Mouse (Mus musculus): ENCODE results near the gene Glud1.

Glud1 gene

DNA sequence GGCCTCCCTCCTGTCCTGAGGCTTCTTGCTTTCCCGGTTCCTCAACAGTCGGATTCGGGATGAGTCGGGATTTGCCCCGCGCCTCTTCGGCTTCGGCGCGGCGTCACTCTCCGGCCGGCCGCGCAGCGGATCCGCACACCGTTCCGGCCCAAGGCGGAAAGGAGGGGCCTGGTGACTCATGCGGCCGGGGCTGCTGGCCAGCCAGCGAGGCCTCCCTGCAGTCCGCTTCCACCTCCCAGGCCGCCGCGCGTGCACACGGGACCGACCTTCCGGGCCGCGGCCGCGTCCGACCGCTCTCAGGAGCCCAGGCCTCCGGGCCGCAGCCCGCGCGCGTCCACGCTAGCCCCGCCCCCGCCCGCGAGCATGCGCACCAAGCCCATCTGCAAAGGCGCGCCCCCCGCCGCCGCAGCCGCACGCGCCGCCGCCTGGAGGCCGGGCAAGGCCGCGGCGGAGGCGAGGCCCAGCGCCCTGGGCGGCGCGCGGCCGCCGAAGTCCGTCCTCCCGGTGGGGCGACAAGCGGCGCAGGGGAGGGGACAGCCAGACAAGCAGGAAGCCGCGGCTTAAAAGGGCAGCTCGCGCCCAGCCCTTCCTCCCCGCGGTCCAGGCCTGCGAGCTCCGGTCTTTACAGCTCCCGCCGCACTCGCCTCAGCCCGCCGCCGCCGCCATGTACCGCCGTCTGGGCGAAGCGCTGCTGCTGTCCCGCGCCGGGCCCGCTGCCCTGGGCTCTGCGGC, at the start of gene Glud1, which contains the start of gene Shld2:
Gene Glud1 (plus strand): TSS at position 494 of the 732 bp plus-strand sequence.
Gene Shld2 (minus strand): TSS at position 260 of the 732 bp plus-strand sequence.
- in situ Hi-C loops (cut with MboI, MseI): no loop called here

DNA sequence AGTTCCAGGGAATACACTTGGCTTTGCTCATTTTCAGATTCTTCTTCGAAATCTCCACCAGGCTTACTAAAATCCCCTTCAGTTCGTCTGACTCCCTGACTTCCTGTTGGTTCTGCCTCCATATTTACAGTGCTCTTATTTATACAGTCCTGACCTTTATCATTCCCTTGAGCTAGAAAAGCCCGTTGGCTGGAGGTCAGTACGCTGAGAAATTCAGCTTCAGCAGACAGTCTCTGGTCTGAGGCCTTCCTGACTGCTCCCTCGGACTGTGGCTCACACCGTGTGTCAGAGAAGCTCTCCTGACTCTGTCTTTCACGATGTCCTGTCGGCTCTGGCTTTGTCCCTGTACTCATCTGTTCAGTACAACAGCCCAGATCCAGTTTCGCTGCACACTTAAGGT, 42.5 kb upstream of the Glud1 start:
- in situ Hi-C loops (cut with MboI, MseI): no loop called here

DNA sequence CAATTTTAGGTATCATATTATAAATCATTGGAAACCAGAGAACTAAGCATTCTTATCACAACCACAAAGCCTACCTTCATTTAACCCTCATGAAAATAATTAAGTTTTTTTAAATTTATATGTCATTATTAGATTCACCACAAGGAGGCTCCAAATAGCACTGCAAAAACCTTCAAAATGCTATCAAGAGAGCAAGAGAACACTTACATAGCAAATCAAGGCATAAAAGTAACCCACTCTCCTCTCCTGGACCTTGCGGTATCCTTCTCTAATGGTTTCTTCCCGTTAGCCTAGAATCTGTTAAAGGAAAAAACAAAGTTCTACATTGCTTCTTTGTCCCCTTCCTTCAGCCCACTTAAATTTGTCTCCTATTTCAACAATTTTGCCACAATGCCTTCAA, 37.2 kb upstream of the Glud1 start:
- in situ Hi-C loops (cut with MboI, MseI): no loop called here

DNA sequence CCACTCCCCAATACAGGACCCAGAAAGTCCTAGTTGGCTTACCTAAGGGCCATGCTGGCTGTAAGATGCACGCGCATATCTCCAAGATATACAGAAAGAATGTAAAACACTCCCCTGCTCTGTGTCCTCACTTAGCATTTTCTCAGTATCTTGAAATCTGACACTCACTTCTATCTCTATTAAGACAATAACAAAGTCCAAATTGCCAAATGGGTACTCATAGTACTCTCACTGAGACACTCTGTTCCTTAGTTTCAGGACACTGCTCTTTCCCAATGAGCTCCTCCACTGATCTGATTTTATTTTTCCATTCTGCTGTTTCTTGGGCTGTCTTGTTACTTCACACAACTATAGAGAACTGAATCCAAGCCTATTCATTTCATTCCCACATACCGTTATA, 36.4 kb upstream of the Glud1 start:
- in situ Hi-C loops (cut with MboI, MseI): no loop called here

DNA sequence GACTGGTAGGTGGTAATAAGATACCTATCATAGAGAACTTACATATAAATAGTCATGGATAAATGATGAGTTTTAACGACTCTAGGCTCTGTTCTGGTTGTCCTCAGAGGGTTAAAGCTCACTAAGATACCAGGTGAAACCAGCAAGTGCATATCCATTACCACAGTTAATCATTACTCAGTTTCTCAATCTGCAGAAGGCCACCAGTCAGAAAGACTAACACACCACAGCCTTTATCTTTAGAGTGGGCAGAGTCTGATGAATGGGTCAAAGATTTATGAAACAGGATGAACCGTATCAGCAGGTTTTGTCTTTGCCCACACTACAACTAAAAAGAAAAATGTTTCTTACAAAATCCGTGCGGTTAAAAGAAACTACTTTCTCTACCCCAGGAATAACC, 35.3 kb upstream of the Glud1 start:
- in situ Hi-C loops (cut with MboI, MseI): no loop called here

DNA sequence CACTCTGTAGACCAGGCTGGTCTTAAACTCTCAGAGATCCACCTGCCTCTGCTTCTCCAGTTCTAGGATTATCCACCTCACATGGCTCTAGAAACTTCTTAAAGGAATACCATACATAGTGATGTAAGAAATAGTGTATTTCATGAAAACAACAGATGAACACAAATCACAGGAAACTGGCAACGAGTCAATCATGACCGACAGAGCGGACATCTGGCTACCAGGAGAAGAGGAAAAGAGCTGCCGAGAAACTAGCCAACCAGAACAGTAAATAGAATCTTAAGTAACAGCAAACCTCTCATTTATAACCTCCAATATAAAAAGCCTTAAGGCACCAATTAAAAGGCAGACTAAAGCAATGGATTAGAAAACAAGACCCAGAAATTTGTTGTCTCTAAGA, 30.8 kb upstream of the Glud1 start:
- in situ Hi-C loops (cut with MboI, MseI): no loop called here

DNA sequence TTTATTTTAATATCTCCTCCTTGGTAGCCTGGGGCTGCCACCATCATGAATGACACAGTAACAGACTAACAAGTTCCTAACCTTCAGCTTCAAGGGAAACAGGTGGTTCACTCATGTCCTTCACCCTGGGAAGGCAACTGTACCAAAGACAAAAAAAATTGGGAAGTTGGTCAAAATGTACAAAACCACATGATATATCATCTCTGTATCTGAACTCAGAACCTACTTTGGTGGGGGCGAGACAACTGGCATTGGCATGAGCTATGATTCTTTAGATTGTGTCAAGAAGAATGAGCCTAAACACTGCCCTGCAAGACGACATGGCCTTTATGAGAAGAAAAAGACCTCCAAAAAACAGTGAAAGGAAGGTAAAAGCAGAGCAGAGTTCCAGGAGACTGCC, 29.7 kb upstream of the Glud1 start:
- in situ Hi-C loops (cut with MboI, MseI): no loop called here

DNA sequence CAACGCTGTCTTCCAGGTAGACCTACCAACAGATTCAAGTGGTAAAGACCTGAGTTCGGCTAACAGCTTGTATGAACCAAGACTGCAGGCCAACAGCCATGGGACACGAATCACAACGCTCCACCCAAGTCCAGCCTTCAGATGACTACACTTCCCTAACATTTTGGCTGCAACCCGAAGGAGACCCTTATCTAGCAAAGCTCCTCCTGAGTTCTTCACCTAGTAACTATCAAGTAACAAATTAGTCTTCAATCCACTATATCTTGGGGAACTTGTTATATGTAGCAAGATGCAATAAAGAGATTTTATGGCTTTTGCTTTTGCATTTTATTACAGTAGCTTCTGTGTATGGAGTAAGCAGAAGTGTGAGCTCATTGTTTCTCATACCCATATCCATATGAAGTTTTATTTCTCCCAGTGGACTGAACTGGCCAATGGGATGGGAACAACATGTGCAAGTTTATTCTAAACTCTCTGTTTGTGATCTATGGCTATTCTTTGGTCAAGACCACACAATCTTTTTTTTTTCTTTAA, 28.7 kb upstream of the Glud1 start:
- in situ Hi-C loops (cut with MboI, MseI): no loop called here

DNA sequence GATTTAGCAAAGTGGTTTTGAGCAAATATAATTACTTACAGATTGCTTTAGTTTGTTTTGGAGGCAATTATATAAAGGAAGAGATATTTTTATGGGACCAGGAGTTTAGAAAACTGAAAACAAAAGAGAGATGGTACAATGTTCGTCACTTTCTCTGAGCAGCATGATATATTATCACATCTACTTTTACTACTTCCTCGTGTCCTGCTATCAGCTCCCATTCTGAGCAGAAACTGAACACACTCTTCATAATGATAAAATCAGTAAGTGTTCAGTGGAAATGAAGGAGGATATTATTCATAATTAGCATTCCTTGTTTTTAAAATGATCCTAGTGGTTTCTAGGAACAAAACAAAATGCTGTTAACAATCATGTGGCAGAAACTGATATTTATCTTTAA, 22.1 kb upstream of the Glud1 start:
- in situ Hi-C loops (cut with MboI, MseI): no loop called here

DNA sequence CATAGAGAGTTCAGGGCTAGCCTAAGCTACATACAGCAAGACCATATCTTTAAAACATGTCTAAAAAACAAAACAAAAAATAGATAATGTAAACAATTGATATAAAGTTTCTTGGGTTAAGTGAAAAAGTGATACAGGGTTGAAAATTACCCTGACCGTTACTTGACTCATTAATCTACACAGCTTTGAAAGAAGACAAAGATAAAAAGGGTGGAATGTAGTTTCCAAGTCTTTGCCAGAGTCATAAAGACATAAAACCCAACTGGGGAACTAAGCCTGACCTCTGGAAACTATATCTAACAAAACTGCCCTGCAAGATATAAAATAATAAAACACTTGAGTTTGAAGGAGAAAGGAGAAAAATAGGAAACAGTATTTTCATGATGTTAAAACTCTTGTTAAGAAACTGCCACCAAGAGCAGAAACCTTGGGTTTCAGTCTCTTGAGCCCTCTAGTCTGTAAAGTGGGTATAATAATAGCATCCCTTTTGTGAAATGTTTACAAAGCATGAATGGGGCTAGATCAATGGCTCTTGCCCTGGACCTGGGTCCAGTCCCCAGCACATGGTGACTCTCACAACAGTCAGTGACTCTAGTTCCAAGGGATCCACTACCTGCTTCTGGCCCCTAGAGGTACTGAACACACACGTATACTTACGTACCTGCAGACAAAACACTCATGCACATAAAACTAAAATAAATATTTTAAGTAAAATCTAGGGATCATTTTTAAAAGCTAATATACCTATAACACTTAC, 21.1 kb upstream of the Glud1 start:
- in situ Hi-C loops (cut with MboI, MseI): no loop called here

DNA sequence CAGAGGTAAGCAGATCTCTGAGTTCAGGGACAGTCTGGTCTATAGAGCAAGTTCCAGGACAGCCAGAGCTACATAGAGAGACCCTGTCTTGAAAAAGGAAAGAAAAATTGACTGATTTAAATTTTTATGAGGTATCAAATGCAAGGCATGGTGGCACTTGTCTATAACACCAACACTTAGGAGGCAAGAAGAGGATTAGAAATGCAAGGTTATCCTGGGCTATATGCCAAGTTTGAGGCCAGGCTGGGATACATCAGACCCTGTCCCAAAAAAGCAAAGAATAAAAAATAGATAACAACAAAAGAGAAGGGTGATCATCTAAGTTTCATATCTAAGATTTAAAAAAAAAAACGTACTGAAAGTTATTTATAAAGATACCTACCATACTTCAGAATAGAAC, 20.3 kb upstream of the Glud1 start:
- in situ Hi-C loops (cut with MboI, MseI): no loop called here

DNA sequence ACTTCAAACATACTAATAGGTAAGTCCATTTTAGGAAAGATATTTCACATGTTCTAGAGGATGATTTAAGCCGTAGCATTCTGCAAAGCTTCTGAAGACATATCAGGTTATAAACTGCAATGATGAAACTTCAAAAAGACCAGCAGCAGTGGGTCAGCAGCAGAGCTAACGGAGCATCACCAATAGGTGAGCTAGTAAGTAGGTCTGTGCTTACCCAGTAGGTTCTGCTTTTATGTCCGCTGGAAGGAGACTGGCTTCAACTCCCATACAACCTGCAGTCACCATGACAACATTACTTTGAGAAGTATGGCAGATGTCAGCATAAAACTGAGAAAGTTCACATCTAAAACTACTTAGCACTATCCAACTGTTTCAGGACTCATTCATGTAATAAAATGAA, 16.9 kb upstream of the Glud1 start:
- in situ Hi-C loops (cut with MboI, MseI): no loop called here

DNA sequence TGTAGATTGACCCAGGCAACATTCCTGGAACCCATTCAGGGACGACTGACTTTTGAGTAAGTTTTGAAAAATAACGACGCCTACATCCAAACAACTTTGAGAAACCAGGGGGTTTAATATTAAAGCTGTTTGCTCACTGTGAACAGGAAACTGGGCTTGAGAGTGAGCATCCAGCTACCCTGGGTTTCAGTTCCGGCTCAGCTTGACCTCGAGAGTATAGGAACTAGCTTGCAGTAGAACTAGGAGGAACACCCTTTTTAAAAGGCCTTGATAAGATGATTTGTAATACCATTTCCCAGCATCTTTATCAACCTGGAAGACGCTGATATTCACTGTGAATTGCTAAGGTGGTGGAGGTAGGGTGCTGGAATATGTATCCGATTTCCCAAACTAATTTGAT, 14.2 kb upstream of the Glud1 start:
- in situ Hi-C loops (cut with MboI, MseI): no loop called here

DNA sequence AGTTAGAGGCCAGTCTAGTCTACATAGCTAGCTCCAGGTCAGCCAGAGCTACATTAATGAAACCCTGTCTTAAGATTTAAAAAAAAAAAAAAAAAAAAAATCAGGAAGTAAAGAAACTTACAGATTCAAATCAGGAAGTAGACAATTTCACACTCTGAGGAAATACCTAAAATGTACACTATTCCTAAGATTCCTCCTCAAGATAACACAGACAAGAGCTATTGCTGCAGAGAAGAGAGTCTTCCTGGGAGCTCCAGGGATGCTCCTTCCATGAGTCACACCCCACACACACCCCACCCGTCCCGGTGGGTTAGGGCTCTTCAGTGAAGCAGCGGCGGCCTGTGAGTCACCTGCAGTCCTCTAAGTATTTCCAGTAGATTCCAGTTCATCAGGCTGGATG, 13.5 kb upstream of the Glud1 start:
- in situ Hi-C loops (cut with MboI, MseI): no loop called here

DNA sequence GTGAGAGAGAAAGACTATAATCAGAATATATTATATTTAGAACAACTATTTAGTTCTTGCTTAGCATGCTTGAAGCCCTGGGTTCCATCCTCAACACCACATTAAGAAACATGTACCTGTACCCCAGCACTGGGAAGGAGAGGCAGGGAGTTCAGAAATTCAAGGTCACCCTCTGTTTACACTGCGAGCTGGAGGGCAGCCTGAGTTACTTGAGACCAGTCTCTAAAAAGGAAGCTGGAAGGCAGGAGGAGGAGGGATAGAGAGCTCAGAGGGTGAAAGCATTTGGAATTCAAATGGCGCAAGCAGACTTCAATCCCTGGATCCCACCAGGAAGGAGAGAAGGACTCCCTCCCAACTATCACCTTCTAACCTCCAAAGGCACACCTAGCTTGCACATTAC, 12.9 kb upstream of the Glud1 start:
- in situ Hi-C loops (cut with MboI, MseI): no loop called here

DNA sequence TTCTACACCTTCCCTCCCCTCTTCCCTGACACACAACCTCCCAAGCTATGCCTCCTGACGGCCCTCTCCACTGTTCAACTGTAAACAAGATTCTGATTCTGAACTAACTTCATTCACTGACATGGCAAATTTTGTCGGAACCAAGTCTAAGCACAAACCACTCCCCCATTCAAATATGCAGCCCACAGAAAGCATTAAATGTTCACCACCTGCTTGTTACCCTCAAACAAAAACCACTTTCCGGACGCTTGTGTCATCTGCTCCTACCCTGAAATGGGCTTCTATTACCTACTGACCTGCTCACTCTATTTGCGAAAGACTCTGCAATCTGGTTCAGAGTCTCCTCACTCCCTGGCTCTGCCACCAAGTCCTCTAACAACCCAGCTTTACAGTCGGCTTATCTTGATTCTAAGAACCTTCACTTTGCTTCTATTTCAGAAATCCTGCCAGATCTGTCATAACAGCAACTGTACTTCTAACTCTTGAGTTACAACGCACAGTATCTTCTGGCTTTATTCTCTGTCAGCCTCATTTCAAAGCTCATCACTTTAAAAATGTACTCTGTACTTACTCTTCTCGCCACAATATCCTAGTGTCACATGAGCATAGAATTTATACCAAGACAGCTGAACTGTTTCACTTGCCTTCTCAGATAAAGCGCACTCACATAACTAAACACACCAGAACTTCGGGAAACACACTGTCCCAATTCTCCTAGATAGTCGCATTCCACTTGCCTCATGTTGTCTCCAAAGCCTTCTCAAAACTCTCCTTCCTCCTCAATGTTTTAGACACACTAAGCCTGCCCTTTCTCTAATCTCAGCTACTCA, 11.4 kb upstream of the Glud1 start:
- in situ Hi-C loops (cut with MboI, MseI): no loop called here

DNA sequence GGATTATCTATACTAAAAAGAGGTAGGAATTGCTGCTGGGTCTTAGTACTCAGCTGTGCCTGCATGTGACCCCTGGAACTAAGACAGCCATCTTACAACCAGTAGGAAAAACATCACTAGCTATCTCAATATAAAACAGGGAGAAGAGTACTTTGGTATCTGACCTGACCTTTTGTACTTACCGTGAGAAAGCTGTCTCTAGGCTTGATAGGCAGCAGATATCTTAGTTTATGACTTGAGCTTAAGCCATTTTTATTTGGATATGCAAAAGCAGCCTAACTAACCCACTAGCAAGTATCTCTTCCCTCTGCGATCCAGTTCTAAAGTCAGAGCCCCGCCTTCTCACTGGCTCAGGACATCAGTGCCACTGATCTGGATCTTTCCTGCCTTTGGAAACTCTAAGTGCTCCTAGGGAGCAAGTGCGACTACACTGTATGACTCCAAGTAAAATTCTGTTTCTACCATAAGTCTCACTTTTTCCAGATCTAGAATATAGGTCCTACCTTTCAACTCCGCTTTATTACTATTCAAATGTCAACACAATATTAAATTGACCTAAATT, 7.8 kb upstream of the Glud1 start:
- in situ Hi-C loops (cut with MboI, MseI): no loop called here

DNA sequence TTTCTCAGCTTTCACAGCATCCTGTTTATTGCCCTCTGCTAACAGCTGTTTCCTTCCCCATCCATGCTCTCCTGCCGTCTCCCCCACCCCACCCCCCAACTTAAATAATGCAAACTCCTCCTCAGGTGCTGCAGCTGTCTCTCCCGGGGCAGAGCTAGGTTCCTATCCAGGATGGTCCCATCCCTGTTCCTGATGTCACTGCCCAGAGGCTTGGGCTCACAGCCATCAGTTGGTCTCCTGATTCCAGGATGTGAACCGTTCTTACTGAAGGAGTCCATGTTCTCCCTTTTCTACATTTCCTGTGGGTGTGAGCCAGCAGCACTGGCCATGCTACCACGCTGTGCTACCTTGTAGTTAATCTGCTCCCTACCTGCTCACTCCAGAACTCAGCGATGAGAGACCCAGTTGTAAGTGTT, 7.3 kb upstream of the Glud1 start:
- in situ Hi-C loops (cut with MboI, MseI): no loop called here

DNA sequence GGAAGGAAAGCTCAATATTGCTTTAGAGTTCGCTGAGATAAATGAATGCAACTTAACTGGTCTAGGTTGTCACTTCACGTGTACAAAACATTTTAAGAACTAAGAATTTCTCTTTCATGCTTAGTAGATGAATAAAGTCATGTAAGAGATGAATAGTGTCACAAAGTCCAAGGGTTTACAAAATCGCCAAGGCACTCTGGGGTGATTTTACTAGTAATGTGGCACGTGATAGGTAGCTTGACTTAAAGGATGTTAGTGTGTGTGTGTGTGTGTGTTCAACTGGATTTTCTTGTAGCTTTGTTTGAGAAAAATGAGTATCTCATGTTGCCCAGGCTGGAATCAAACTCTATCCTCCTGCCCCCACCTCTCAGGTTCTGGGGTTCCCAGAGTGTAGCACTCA, 1.3 kb upstream of the Glud1 start:
- in situ Hi-C loops (cut with MboI, MseI): no loop called here

DNA sequence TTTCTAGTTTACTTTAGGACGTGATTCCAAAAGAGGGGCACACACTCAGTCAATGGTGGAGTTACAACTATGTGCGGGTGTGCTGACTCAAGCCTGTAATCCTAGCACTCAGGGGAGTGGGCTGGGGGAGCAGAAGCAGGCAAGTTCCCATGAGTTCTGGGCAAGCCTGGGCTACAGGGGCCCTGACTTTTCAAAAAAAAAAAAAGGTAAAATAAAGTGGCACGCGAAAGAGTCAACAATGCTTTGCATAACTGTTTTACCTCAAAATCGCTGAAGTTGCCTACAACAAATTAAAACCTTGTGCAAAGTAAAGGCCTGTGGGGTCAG, 657 bp upstream of the Glud1 start:
- in situ Hi-C loops (cut with MboI, MseI): no loop called here

DNA sequence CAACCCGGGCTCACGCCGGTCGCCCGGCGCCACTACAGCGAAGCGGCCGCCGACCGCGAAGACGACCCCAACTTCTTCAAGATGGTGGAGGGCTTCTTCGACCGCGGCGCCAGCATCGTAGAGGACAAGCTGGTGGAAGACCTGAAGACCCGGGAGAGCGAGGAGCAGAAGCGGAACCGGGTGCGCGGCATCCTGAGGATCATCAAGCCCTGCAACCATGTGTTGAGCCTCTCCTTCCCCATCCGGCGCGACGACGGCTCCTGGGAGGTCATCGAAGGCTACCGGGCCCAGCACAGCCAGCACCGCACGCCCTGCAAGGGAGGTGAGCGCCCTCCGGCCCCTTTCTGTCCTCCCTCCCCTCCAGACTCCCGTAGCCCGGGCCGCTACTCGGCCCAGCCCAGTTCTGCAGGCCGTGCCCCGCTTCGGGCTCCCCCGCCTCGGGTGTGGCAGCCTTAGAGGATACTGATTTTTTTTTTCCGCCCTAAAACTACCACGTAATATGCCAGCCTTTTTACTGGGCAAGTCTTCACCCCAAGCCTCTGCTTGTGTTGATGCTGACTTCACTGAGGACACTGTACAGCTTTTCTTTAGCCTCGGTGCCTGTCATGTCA, 599 bp downstream of the Glud1 start:
- in situ Hi-C loops (cut with MboI, MseI): no loop called here

DNA sequence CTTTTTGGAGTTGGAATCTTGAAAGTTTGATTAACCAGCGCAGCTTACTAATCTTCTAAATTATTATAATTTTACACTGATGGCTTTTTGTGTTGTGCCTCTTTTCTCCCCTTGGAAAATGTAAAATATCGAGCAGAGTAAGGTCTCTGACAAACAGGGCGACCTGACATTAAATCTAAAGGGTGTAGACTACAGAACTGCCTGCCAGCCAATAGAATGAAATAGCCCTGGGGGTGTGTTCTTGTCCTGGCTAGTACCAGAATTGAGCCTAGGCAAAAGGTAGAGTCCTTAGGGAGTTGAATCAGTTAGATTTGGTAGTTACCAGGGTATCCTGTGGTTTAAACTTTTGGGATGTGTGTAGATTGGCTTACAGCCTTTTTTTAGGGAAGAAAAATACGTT, 1.2 kb downstream of the Glud1 start:
- in situ Hi-C loops (cut with MboI, MseI): no loop called here

Data from regulatory T cell (primary cell).